Mouse (Mus musculus): ENCODE results near the gene Vwa5b1. TPM values are rescaled to one million over a fixed set of nuclear protein-coding genes. Genes with fewer than 3 reads are reported as not detected.

Vwa5b1 gene
- total RNA-seq, 2 experiments from 2014 or later = not detected

DNA sequence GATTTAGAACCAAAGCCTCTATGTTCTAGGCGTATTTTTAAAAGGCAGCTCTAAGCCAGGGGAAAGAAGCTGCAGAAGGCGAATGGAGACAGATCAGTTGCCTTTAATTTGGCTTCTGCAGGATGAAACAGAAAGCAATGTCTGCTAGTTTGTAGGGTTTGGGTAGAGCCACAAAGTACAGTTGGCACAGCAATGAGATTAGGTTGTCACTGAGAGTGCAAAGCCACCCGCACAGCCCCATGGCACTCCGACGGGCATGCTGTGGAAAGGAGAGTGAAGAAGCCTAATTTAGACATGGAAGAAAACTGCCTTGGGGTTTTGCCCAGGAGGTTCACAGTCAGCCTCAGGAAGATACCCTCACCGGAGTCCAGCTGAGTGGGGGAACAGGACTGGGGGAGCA lies 105.7 kb downstream of the Vwa5b1 start:
- DNase-seq (ENCODE audit: low spot score) = no peak

DNA sequence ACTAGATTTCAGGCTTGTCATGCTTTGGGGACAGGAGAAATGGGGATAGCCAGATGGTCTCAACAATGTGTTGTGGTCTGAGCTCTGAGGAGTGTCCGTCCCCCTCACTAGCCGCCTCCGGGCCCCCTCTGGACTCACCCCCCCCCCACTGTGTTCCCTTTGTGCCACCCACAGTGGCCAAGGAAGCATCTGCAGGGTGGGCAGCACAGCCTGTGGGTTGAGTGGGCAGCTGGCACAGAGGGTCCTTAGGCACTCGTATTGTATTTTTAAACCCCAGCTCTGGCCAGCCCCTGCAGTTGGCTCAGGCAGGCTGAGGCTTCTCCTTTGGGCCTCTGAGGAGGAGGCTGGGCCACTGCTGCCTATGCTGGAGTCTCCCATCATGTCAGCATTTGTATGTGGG lies 110.0 kb downstream of the Vwa5b1 start:
- no peak for DNase-seq (ENCODE audit: low spot score)

DNA sequence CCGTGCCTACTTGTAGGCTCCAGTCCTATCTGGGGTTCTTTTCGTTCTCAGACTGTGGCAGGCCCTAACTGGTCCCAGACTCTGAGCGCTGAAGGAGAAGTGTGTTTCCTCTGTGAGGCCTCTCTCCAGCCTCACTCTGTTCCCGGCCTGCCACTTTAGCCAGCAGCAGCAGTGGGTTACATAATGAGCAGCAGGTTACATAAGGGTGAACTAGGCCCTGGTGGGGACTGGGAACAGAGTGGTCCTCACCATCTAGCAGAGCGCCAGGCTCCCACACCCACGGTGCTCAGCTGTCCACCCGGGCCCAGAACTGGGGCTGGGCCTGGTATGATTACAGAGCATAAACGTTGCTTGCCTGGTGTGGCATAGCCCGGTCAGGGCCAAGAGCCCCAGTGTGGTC lies 110.9 kb downstream of the Vwa5b1 start:
- DNase-seq (ENCODE audit: low spot score) = peak; percentile 11

DNA sequence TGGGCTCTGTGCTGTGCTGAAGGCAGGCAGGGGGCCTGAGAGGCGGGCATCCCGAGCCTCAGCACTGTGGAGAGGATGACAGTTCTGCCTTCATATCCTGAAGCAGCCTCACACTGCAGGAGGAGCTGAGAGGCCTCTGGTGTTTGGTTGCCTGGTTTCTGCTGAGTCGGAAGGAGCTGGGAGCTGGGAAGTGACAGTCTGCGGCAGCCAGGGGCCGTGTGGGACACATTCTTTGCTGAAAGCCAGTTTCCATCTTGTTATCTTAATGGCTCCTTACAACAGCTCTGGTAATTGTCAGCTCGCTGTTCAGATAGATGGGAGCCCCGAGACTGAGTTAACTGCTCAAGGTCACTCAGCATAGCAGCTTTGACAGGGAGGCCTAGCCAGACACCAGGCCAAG lies 111.9 kb downstream of the Vwa5b1 start:
- DNase-seq (ENCODE audit: low spot score) = no peak

DNA sequence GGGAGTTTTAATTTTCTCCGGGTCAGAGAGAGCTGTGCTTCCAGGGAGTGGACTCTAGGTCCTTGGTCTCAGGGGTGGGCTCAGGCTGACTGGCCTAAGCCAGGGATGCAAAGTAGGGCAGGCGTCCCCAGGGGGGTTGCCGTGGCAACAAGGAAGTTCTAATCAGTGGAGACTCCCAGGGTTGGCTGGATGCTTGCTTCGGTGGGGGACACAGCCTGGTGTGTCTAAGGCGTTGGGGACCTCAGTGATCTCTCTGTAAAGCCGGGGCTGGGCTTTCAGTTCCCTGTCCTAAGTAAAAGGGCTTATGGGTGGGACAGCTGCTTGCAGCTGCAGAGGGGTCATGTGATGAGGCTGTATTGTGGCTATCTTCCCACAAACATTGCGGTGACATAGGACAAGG lies 113.4 kb downstream of the Vwa5b1 start:
- peak; percentile 38 for DNase-seq (ENCODE audit: low spot score)

DNA sequence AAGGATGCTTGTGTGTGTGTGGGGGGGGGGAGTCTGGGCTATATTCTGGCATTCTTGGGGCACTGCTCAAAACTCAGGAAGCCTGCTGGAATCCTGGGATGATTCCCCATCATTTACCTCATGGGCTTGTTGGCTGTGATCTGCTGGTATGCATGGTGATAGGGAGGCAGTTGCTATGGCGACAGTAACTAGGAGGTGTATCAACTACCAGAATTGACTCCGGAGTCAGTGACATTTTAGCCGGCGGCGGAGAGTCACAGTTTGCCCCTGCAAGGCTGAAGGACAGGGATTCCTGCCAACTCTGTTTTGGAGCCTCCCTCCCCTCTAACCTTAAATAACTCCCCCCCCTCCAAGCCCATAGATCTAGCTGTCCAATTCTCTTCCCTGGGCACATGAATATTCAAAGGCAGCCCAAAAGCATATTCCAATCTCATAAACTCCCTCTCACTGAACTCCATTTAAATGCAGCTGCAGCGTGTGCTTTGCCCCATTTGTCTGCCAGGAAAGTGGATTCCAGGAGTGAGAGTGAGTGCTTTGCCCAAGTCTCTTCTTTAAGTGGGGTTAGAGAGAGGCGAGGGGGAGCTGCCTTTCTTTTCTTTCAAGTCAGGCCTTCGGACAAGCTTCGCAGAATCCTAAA lies 118.4 kb downstream of the Vwa5b1 start:
- DNase-seq (ENCODE audit: low spot score) = no peak

DNA sequence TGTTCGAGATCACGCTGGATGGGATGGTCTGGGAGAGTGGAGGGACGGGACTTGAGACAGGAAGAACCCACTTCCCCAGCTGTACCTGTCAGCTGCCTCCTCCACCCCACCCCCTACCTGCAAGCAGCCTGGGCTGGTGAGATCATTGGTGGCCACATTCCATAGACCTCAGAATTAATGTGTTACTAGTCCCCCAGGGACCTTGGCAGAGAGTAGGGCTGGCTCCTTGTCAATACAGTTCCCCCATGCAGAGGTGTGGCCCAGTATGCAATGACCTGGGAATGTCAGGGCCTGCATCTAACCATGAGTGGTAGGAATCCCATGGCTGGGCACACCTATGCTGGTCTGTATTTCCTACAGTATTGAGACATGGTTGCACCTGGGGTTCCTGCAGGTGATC lies 119.2 kb downstream of the Vwa5b1 start:
- DNase-seq (ENCODE audit: low spot score) = no peak

Other genes with a start within 250 kb of the Vwa5b1 start
- not detected for gene Fam43b, start 239.4 kb downstream of the Vwa5b1 start, total RNA-seq (2021)
- 10 to 100 TPM; 41.7 to 43.9 TPM for gene Mul1, start 201.2 kb downstream of the Vwa5b1 start, total RNA-seq (2021)
- gene Camk2n1, start 181.6 kb downstream of the Vwa5b1 start, total RNA-seq (2021) = 1 to 10 TPM; 3.8 to 7.7 TPM
- not detected for gene Pla2g2c, start 88.9 kb upstream of the Vwa5b1 start, total RNA-seq (2021)
- under 1 TPM; 0.09 to 0.33 TPM for gene Ubxn10, start 101.3 kb upstream of the Vwa5b1 start, total RNA-seq (2021)
- under 1 TPM in 1 of 2 experiments, not detected in 1; 0.11 TPM for gene Pla2g2f, start 121.7 kb upstream of the Vwa5b1 start, total RNA-seq (2021)
- gene Pla2g2d, start 139.9 kb upstream of the Vwa5b1 start, total RNA-seq (2021) = under 1 TPM; 0.39 to 0.59 TPM
- gene Pla2g5, start 227.6 kb upstream of the Vwa5b1 start, total RNA-seq (2021) = 1 to 10 TPM; 1.6 to 5.4 TPM
- gene Gm13030, start 238.1 kb upstream of the Vwa5b1 start, total RNA-seq (2021) = not detected
- gene Pla2g2e, start 242.1 kb upstream of the Vwa5b1 start, total RNA-seq (2021) = not detected